Mouse (Mus musculus): ENCODE measurements around the gene Tmem258. TPM values are rescaled to one million over a fixed set of nuclear protein-coding genes. Genes with fewer than 3 reads are reported as not detected.

Tmem258 gene
- polyA plus RNA-seq, 1 experiment from 2014 or later: 355 TPM

Small RNAs within 50 kb of the gene (microRNA-seq; reads per million reads assigned to microRNA genes)
- 0.73 reads per million for gene Mir6993

Other genes with a start within 250 kb of the Tmem258 start
- gene Fth1, start 223.4 kb upstream of the Tmem258 start, polyA plus RNA-seq (2016; fragmentation: Nextera tagmentation; extraction: Ambion mirVana): 1,239 and 1,358 TPM in 2 replicates
- gene Best1, start 202.4 kb upstream of the Tmem258 start, polyA plus RNA-seq (2016; fragmentation: Nextera tagmentation; extraction: Ambion mirVana): 1.1 and 1.4 TPM in 2 replicates
- gene Rab3il1, start 202.3 kb upstream of the Tmem258 start, polyA plus RNA-seq (2016; fragmentation: Nextera tagmentation; extraction: Ambion mirVana): 19.0 and 22.7 TPM in 2 replicates
- gene Fads3, start 162.4 kb upstream of the Tmem258 start, polyA plus RNA-seq (2016; fragmentation: Nextera tagmentation; extraction: Ambion mirVana): 5.6 and 7.4 TPM in 2 replicates
- 184 and 187 TPM in 2 replicates for gene Fads2, start 102.3 kb upstream of the Tmem258 start, polyA plus RNA-seq (2016; fragmentation: Nextera tagmentation; extraction: Ambion mirVana)
- 187 and 195 TPM in 2 replicates for gene Fads1, start 21.1 kb upstream of the Tmem258 start, polyA plus RNA-seq (2016; fragmentation: Nextera tagmentation; extraction: Ambion mirVana)
- 130 and 134 TPM in 2 replicates for gene Fen1, start 155 bp downstream of the Tmem258 start, polyA plus RNA-seq (2016; fragmentation: Nextera tagmentation; extraction: Ambion mirVana)
- gene Myrf, start 36.7 kb downstream of the Tmem258 start, polyA plus RNA-seq (2016; fragmentation: Nextera tagmentation; extraction: Ambion mirVana): 0.72 and 0.87 TPM in 2 replicates
- 3.6 TPM in 2 replicates for gene Dagla, start 100.9 kb downstream of the Tmem258 start, polyA plus RNA-seq (2016; fragmentation: Nextera tagmentation; extraction: Ambion mirVana)
- gene Syt7, start 185.1 kb downstream of the Tmem258 start, polyA plus RNA-seq (2016; fragmentation: Nextera tagmentation; extraction: Ambion mirVana): 2.7 and 5.5 TPM in 2 replicates